Mouse (Mus musculus) ovary, postnatal 14 days (tissue): ENCODE data around the gene Radil.

ENCODE experiments used
- DNase-seq: peaks from one replicate; pipeline ENCODE4 v3.0.0; 2022; ENCODE audit warnings: low spot score

Radil gene

DNA sequence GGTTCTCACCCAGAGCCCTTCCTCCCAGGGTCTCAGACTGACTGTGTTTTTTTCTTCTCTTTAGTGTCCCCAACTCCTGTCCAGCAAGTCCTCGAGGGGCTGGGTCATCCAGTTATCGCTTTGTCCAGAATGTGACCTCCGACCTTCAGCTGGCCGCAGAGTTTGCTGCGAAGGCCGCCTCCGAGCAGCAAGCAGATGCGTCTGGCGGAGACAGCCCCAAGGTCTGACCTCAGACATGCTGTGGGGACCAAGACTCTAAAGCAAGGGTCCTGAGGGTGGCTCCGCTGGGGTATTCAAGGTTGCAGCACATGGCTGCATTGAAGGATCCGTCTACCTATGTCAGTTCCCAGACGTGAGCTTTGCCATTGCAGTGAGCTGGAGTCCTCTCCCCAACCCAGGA, 102.3 kb downstream of the Radil start:
- DNase-seq: no peak

DNA sequence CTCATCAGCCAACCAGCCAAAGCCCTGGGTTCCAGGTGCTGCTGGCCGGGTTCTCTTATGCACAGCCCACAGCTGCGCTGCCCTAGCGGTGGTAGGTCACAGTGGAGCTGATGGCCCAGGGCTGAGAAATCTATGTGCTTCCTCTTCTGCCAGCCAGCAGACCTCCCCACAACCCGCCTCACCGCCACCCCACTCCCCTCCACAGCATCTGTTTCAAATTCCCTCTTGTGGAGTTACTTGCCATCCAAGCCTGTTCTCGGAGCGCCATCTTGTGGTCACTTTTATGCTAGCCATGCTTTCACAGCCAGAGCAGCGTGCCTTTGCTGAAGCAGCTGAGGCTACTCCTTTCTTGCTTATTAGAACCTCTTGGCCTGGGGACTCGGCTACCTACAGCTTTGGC, 102.8 kb downstream of the Radil start:
- DNase-seq: peak; percentile 93

DNA sequence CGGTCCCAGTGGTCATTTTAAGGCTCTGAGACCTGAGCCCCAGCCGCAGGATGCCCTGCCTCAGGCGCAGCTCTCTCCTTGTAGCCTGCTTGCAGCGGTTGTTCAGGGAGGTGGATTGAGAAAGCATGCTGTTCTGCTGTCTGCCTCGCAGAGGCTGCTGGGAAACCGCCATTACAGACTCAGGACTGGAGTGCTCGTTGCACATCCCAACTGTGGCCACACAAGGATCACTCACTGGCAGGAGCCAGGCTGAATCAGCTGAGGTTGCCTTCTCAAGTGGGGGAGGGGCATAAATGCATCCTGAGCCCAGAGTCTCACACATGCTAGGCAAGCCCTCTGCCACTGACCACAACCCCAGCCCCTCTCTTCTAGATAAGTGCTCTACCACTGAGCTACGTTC, 105.2 kb downstream of the Radil start:
- no peak for DNase-seq

DNA sequence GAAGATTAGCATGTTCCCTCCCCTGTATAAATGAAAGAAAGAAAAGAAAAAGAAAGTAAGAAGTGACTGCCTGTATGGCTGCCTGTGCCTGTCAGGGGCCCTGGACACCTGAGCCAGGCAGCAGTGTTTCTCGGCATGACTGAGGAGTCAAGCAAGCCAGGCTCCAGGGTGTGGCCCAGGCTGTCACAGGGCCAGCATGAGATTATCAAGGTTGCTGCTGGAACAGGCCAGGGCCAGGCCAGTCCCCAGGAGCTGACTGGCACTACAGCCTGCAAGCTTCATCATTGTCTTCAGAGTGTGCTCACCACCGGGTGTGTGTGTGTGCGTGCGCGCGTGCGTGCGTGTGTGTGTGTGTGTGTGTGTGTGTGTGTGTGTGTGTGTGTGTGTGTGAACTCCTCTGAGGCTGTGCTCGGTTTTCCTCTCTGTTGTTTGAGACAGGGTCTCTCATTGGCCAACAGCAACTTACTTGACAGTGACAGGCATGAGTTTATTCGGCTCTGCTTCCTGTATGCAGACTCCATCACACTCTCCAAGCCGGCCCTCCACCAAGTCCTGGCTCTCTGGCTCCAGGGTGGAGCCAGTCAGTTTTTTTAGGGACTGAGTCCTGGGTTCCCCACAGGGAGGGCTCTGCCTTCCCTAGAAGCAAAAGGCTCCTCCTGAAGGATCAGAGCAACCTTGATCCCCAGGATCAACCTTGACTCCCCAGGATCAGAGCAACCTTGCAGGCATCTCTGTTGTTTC, 105.9 kb downstream of the Radil start:
- no peak for DNase-seq

DNA sequence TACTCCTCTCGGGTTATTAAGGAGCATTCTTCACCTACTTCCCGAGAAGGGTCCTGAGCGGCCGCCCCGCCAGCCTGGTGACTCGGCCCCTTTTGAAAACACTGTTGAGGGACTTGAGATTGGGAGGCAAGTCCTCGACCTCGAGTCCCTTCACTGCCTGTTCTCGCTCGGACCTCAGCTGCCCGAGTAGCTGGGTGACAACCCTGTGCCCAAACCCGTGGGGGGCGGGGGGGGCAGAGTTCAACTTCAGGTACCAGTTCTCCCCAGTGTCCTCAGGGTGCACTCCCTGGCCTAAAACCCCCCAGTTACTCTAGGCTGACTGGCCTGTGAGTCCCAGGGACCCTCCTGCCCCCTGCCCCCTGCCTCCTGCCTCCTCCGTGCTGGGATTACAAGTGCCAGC, 106.9 kb downstream of the Radil start:
- no peak for DNase-seq

DNA sequence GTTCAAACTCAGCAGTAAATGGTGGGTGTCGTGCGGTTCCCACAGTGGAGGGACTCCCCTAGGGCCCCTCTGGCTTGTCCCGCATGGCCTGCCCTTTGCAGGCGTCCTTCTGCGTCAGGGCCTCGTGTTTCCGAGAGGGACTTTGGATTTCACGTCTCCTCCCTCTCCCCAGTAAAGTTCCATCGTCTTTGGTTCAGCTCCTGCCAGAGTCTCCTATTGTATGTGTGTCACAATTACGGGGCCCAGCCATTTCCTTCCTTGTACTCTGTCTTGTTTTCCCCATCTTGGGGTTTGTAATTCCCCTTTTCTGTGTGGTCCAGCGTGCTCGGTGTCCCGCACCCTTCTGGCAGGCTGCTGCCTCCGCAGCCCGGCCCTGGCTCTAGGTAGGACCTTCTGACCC, 107.4 kb downstream of the Radil start:
- DNase-seq: no peak

DNA sequence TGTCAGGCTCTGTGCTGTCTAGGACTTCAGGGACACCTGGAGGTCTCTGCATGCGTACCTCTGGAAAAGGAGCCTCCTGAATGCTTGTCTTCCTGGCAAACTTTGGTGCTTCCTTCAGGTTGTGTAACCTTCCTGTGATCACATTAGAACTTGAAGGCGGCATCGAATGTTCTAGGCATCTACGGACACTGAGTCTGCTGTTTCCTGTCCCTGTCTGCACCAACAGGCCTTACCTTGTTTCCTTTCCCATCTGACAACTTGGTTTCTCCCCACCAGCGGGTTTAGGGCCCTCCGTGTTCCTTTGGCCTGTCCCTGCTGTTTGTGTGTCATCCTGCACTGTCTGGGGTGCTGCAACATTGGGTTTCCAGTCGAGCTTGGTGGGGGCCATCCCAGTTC, 108.9 kb downstream of the Radil start:
- DNase-seq: no peak

DNA sequence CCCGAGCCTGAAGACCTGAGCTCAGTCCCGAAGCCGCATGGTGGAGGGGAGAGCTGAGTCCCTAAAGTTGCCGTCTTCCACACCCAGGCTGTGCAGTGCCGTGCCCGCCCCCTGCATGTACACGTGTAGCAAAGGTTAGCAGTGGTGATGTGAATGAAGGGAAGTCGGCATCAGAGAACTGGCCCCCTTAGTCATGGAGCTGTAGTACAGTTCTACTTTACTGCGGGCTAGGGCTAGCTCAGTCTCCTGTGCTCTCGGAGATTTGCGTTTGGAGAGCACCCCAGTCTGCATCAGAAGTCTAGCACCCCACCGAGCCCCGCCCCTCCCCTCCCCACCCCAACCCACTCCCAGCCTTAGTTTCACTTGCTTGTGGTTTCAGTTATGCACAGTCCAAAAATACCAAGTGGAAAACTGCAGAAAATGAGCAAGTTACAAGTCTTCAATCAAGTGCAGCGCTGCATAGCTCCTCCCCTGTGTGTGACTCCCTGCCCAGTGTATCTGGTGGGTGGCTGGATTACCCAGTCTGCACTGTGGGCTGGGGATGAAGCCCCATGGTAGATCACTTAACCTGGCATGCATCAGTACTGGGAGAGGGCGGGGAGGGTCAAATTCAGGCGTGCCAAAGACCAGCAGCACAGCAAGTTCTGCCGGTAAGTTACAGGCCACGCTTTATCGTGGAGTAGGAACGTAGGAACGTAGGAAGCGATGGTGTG, 109.4 kb downstream of the Radil start:
- DNase-seq: no peak

DNA sequence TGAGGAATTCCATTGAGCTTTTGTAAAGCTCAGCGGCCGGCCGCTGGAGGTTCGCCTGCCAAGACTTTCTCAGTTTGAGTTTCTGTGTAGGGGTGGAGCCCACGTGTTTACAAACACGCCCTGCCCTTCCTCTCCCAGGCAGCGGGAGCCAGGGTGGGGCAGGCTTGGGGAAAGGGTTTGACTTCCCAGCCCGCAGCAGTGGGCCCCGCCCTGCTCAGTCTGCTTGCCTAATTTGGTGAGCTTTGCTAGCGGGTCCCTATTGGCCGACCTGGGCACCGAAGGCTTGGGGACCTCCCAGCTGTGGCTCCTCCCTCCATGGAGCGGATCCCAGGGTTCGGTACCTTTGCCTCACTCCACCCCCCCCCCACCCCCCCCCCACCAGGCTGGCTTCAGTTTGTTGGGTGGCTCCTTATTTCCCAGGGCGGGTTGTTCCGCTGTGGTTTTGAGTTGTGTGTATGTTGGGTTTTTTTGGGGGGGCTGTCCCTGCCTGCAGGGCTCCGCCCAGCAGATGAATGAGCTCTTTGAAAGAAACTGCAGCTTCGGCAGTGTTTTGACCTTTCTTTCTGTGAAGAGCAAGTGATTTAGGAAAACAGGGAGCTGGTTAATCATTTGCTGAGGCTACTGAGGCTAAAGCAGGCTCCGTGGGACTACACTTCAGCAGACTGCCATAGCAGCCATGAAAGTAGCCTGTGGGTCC, 110.3 kb downstream of the Radil start:
- peak; percentile 81 for DNase-seq

DNA sequence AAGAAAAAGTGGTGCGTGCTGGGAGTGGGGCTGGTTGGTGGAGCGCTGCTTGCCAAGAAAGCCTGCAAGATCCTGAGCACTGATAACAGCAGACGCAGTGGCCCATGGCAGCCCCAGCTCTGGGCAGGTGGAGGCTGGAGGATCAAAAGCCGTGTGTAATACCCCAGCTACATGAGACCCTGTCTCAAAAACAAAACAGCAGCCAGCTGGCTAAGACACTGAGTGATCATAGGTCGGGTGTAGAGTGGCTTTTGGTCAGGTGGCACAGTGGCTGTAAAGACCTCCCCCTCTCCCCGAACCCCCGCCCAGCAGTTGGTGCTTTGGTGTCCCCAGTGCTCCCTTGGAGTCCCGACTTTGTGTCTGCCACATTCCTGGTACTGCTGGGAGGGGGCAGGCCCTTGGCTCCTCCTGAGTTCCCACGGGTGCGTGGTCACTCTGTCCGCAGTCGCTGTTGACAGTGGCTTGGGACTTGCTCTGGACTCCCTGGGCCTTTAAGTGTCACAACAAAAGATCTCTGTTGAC, 110.9 kb downstream of the Radil start:
- DNase-seq: no peak

DNA sequence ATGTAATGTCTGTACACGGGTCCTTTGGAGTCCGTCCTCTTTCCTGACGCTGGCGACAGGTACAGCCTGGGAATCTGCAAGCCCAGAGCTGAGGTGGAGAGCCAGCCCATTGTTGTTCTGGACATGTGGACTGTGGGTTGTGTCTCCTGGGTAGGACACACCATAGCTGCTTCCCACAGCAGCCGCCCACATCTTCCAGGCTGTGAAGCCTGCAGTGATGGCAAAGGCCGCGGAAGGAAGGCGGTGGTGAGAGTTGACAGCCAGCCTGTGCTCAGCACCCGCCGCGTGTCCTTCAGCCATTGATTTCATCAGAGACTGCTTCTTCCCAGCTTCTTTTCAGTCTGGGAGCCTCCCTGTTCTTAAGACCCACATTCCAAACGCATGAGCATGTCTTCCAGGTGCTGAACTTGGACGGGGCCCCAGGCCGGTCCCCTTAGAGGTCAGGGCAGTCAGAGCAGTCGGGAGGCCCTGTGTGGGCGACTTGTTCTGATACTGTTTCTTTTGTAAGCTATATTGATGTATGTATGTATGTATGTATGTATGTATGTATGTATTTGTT, 112.4 kb downstream of the Radil start:
- no peak for DNase-seq

DNA sequence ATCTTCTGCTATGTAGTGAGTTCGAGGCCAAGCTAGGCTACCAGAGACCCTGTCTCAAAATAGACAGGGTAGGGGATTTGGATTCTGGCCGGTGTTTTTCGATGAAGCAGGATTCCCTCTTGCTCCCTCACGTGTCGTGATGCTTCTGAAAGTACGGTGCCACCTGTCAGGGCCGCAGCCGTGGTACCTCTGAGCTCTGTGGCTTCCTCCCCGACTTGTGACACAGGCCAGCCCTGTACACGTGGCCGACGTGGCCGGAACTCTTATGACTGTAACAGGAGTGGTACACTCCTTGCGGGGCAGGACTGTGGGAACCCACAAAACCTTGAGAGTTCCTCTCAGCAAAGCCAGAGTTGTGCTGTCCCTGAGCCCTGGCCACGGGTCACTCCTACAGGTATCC, 115.2 kb downstream of the Radil start:
- no peak for DNase-seq
